Mouse (Mus musculus) macrophage (primary cell): Measurements from ENCODE around the gene Lrp2. TPM values are rescaled to one million over a fixed set of nuclear protein-coding genes. Genes with fewer than 3 reads are reported as not detected.
A peak's percentile ranks its signal among the peaks of the same experiment; 100 is the strongest.

Experiments
- H3K27ac ChIP-seq: fragments of 350-480 bp; formaldehyde crosslinking; 2 replicates; pipeline ENCODE4 v1.9.0; 2021
- H3K36me3 ChIP-seq: fragments of 350-480 bp; formaldehyde crosslinking; 2 replicates; pipeline ENCODE4 v1.9.0; 2021; ENCODE audit errors: inconsistent target
- H3K4me3 ChIP-seq: fragments of 350-480 bp; formaldehyde crosslinking; 2 replicates; pipeline ENCODE4 v1.9.0; 2021; ENCODE audit errors: inconsistent target
- H3K79me2 ChIP-seq: fragments of 350-480 bp; formaldehyde crosslinking; 2 replicates; pipeline ENCODE4 v1.9.0; 2021; ENCODE audit errors: inconsistent target
- WGBS: methylation state at CpG from one replicate; pipeline ENCODE4 v1.1.7; 2026; ENCODE audit warnings: inconsistent platforms; ENCODE audit not compliant: missing documents; 5-methylcytosine and 5-hydroxymethylcytosine counted together
- polyA plus RNA-seq: library from polyadenylated mRNA; stranded (reverse); fragments of 250-400 nt; gene quantifications from 3 replicates; pipeline ENCODE4 v1.2.4, GENCODE M21; 2018; ENCODE audit warnings: inconsistent platforms

Gene Lrp2
- polyA plus RNA-seq, 1 experiment from 2014 or later, result not detected

DNA sequence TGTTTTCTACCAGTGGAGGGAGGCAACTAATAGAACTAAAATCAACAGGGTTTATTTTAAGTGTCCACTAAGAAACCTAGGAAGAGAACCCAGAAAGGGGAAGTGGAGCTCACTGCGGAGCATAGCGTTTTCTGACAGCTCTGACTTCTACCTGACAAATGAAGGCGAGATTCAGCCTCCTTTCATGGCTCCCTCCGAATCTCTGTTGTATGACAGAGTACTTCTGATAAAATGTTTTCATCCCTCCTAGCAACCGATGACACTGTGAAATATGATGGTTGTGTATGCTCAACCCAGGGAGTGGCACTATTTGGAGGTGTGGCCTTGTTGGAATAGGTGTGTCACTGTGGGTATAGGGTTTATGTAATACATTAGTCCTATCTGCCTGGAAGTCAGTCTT is 203.0 kb downstream of the Lrp2 start:
- H3K4me3 ChIP-seq, result no peak overlapping the region
- no peaks in the 10 kb centered on the region for H3K79me2 ChIP-seq
- no peaks in the 10 kb centered on the region for H3K36me3 ChIP-seq
- H3K27ac ChIP-seq, result 0 out of 2 replicates have a peak overlapping the region, but pooled peaks have one; percentile 38
- WGBS, result 14% methylated on average over 5 of the region's 5 CpGs

DNA sequence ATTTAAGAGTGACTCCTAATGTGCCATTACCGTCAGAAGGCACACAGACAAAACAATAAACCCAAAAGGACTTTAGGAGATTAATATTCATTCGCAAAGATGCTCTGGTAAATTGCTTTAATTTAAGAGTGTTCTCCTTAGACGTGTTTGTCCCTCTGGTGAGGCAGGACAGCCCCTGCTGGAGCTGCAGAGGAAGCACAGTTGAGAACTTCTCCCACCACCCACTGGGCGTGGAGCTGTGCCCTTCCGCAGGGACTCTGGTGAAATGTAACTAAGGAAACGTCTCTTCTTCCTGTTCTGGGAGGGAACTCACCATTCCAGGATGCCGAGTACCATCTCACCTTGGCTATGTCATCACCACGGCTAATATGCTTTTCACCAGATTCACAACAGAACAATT is 204.1 kb downstream of the Lrp2 start:
- no peaks in the 10 kb centered on the region for H3K79me2 ChIP-seq
- 33% methylated on average over 8 of the region's 8 CpGs for WGBS
- H3K27ac ChIP-seq, result peak overlapping the region; percentile 38; the same call in 1 of the 2 replicates
- no peaks in the 10 kb centered on the region for H3K36me3 ChIP-seq
- H3K4me3 ChIP-seq, result no peak overlapping the region

DNA sequence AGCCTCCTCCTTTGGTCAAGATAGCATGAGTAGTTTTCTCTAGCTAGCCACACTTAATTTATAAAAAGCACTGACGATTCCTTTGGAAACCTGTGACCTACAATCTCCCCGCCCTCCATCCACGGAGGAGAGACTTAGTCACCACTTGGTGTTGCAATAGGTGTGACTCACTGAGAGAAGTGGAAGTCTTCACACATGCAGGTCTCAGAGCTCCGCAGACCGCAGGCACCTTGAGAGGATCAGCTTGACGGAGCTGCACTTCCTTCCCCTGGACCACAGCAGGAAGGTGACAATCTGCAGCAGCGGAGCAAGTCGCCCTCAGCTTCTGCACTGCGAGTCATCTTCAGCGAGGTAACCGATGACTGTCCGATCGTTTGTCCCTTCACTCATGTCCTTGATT is 205.6 kb downstream of the Lrp2 start, which contains the start of gene Dhrs9:
Dhrs9 (plus strand) TSS at position 165 of the 400 bp plus-strand sequence.
- no peaks in the 10 kb centered on the region for H3K79me2 ChIP-seq
- peak within 1 kb of the TSS; percentile 38 for H3K27ac ChIP-seq
- H3K36me3 ChIP-seq, result no peaks in the 10 kb centered on the region
- WGBS, result 2% methylated on average over 13 of the region's 13 CpGs
- peak within 1 kb of the TSS; percentile 4; the same call in 1 of the 2 replicates for H3K4me3 ChIP-seq

DNA sequence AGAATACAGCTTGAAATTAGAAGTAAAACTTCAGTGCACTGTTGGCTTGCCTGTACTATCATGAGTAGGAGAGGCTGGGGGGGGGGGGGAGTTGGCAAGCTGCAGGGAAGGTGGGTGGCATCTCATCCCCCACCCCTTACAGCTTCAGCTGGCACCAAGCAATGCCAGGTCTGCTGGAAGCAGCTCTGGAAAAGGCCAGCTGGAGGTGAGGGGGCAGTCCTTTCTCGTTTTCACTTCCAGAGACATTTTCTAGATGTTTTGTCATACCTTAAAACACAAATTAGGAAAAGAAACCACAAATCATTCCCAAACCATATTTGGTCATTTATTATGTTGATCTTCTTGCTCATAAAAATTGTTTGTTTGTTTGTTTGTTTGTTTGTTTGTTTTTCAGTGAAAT is 206.1 kb downstream of the Lrp2 start:
- H3K27ac ChIP-seq, result peak overlapping the region; percentile 38
- no peaks in the 10 kb centered on the region for H3K79me2 ChIP-seq
- no peaks in the 10 kb centered on the region for H3K36me3 ChIP-seq
- 0% methylated on average over 1 of the region's 1 CpGs for WGBS
- no peak overlapping the region for H3K4me3 ChIP-seq

DNA sequence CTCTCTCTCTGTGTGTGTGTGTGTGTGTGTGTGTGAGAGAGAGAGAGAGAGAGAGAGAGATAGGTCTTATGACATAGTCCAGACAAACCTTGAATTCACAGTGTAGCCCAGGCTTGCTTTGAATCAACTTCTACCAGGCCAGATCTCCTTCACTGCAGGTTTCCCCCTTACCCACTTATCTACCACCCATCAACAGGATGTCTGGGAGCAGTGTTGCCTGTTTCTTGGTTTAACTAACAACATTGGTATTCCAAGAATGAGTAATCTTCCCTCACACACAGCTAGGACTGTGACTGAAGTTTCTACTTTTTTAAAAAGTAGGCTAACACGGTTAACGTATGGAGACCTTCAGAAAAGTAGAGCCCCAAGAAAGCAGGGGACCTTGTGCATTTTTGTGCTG is 209.1 kb downstream of the Lrp2 start:
- no peak overlapping the region for H3K27ac ChIP-seq
- no peaks in the 10 kb centered on the region for H3K79me2 ChIP-seq
- H3K4me3 ChIP-seq, result no peak overlapping the region
- WGBS, result 91% methylated on average over 2 of the region's 2 CpGs
- no peaks in the 10 kb centered on the region for H3K36me3 ChIP-seq

Other genes with a start within 250 kb of the Lrp2 start
- gene Abcb11, start 243.4 kb downstream of the Lrp2 start, polyA plus RNA-seq, result not detected in 3 replicates
- 2.0 to 8.4 TPM (median 3.7 TPM) in 3 replicates for gene Dhrs9, start 205.6 kb downstream of the Lrp2 start, polyA plus RNA-seq
- gene Bbs5, start 61.1 kb upstream of the Lrp2 start, polyA plus RNA-seq, result 5.6 to 6.1 TPM (median 6.1 TPM) in 3 replicates
- gene Klhl41, start 84.1 kb upstream of the Lrp2 start, polyA plus RNA-seq, result not detected in 3 replicates
- gene Fastkd1, start 127.5 kb upstream of the Lrp2 start, polyA plus RNA-seq, result 3.8 to 6.3 TPM (median 4.3 TPM) in 3 replicates
- 44.1 to 115 TPM (median 49.1 TPM) in 3 replicates for gene Ppig, start 136.5 kb upstream of the Lrp2 start, polyA plus RNA-seq
- gene Ccdc173, start 203.5 kb upstream of the Lrp2 start, polyA plus RNA-seq, result 0.80 to 2.7 TPM (median 1.7 TPM) in 3 replicates
- gene Phospho2, start 203.6 kb upstream of the Lrp2 start, polyA plus RNA-seq, result 16.3 to 24.3 TPM (median 21.6 TPM) in 3 replicates
- gene Klhl23, start 235.9 kb upstream of the Lrp2 start, polyA plus RNA-seq, result 0.16 to 2.4 TPM (median 0.76 TPM) in 3 replicates